Mouse (Mus musculus): ENCODE results near the gene Pet117.
A peak's percentile ranks its signal among the peaks of the same experiment; 100 is the strongest.

Gene Pet117

GRCm38 (mm10) chr2:144382624-144383138 lies 13.9 kb downstream of the Pet117 start:
- no peak for DNase-seq (ENCODE audit: low spot score in 2 of 2)

- DNase-seq (ENCODE audit: low spot score in 2 of 2): no peak
Observed at GRCm38 (mm10) chr2:144386296-144386695, 17.5 kb downstream of the Pet117 start.

GRCm38 (mm10) chr2:144388416-144388815 lies 19.6 kb downstream of the Pet117 start:
- DNase-seq (ENCODE audit: low spot score in 2 of 2): no peak

GRCm38 (mm10) chr2:144399531-144399930 lies 30.7 kb downstream of the Pet117 start:
- no peak for DNase-seq (ENCODE audit: low spot score in 2 of 2)

GRCm38 (mm10) chr2:144400659-144401058 lies 31.9 kb downstream of the Pet117 start:
- DNase-seq (ENCODE audit: low spot score in 2 of 2): no peak

GRCm38 (mm10) chr2:144409037-144409436 lies 40.2 kb downstream of the Pet117 start:
- DNase-seq (ENCODE audit: low spot score in 2 of 2): no peak

- DNase-seq (ENCODE audit: low spot score in 2 of 2): peak; percentile 36 to 43
Observed at GRCm38 (mm10) chr2:144410603-144411002, 41.8 kb downstream of the Pet117 start.

- DNase-seq (ENCODE audit: low spot score in 2 of 2): peak; percentile 44 to 60
Observed at GRCm38 (mm10) chr2:144414646-144415045, 45.9 kb downstream of the Pet117 start.

GRCm38 (mm10) chr2:144416859-144417258 lies 48.1 kb downstream of the Pet117 start:
- no peak for DNase-seq (ENCODE audit: low spot score in 2 of 2)

- no peak for DNase-seq (ENCODE audit: low spot score in 2 of 2)
Observed at GRCm38 (mm10) chr2:144418062-144418461, 49.3 kb downstream of the Pet117 start.

GRCm38 (mm10) chr2:144422094-144422675 lies 53.4 kb downstream of the Pet117 start:
- DNase-seq (ENCODE audit: low spot score in 2 of 2): no peak

All from right cerebral cortex, adult 2 months (tissue).